Mouse (Mus musculus) lung, postnatal 25 days (tissue): ENCODE data around the gene Apol11a.
A peak's percentile ranks its signal among the peaks of the same experiment; 100 is the strongest.
"Not testable (repeated sequence)": the region's sequence is repeated elsewhere in the genome, so short reads cannot be mapped to it uniquely, and the experiment has no call there.

Source experiments
- DNase-seq: peaks from one replicate; pipeline ENCODE4 v3.0.0; 2022; ENCODE audit warnings: low spot score

Apol11a gene

DNA sequence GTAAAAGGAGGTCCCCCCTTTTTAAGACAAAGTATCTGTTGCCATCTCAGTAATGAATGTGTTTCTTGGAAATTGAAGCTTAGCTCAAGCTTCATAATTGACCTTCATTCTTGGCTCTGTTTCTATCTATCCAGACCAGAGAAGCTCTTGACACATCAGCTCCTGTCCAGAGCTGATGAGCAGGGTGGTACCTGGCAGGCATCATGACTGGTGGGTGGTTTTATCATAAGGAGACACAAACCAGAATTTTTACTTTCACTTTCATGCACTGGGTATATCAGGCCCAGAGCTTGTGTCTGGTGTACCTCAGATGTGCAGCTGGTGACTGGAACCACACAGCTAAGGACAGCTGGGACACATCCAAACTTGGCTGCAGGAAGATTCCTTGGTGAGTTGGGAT is at the start of gene Apol11a:
Gene Apol11a (plus strand): TSS at position 306 of the 400 bp plus-strand sequence.
- DNase-seq = not testable (repeated sequence)

DNA sequence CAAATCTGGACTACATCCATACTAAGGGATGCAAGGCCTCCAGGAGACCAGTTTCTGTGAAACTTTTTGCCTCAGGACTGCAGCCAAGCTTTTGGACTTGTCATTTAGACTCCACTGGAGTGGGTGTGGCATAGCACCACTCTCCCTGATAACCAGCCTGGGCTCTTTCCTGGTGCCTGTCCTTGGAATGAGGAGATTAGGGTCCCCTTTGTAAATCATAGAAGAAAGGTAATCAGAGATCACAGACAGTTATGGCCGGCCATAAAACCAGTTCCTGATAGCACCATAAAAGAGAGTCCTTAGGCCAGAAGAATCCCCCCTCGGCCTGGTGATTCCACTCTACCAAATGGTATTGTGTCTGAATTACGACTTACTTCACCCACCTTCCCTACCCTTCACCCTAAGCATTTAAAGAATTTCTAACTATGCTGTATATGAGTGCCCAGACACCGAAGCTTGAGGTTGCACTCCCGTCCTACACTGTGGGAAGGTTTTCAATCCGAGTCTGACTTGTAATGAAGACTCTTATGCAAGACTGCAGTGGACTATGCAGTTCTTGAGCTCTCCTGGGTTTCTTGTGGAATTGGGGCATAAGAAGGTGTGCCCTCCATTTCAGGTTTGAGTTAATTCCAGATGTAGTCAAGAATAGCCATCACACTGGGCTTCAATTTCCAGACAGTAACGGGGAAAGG is 33.2 kb upstream of the Apol11a start:
- not testable (repeated sequence) for DNase-seq

DNA sequence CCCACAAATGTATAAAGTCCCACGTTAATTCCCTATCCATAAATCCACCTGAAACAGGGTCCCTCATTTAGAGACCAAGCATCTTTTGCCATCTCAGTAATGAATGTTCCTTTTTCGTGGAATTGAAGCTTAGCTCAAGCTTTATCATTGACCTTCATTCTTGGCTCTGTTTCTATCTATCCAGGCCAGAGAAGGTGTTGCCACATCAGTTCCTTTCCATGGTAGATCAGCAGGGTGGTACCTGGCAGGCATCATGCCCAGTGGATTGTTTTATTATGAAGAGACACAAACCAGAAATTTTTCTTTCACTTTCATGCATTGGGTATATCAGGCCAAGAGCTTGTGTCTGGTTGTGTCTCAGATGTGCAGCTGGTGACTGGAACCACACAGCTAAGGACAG is 31.4 kb upstream of the Apol11a start, which contains the start of gene Apol10a:
Gene Apol10a (plus strand): TSS at position 355 of the 400 bp plus-strand sequence.
- not testable (repeated sequence) for DNase-seq

DNA sequence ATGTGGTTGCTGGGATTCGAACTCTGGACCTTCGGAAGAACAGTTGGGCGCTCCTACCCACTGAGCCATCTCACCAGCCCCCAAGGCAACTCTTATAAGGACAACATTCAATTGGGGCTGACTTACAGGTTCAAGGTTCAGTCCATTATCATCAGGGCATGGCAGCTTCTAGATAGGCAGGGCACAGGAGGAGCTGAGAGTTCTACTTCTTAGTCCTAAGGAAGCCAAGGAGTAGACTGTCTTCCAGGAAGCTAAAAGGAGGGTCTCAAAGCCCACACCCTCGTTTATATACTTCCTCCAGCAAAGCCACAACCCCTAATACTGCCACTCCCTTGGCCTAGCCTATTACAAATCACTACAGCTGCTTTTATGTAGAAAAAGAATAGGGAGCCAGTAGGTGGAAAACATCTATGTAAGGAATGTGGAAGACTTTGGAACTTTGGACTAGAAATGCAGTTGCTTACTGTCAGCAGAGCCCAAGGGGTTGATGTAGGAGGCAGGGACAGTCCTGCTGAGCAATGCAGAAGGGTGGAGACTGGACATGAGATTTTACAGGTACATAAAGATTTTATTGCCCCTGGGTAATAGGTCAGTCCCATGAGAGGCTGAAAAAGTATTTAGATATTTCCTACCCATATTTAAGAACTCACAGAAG is 25.8 kb upstream of the Apol11a start:
- DNase-seq = no peak

- DNase-seq = not testable (repeated sequence)
Measured at GRCm38 (mm10) chr15:77493181-77493580, 14.9 kb upstream of the Apol11a start.

DNA sequence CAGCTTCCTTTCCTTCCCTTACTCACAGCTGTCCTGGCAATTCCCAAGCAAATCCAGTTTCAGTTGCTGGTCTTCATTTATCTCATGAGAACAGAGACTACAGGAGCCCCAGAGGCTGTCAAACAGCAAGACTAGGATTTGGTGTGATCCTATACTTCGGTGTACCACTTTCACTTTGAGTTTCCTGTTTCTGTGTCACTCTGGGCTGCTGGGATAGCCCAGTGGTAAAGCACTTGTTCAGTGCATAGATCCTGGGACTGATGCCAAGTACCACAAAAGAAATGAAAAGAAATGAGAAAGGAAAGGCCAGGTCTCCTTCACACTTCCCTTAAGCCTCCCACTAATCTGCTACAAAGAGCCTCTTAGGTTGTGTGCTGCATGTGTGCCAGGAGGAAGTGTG is 13.4 kb upstream of the Apol11a start:
- not testable (repeated sequence) for DNase-seq

- not testable (repeated sequence) for DNase-seq
Measured at GRCm38 (mm10) chr15:77520596-77520995, 12.5 kb downstream of the Apol11a start.

GRCm38 (mm10) chr15:77523186-77523843 is 15.2 kb downstream of the Apol11a start:
- peak; percentile 37 for DNase-seq

- DNase-seq = no peak
Measured at GRCm38 (mm10) chr15:77533216-77533615, 25.1 kb downstream of the Apol11a start, which contains the start of gene Apol7c. Apol7c (minus strand) TSS chr15:77533316.

- DNase-seq = not testable (repeated sequence)
Measured at GRCm38 (mm10) chr15:77539221-77539620, 31.1 kb downstream of the Apol11a start.

- DNase-seq = no peak
Measured at GRCm38 (mm10) chr15:77561792-77562191, 53.7 kb downstream of the Apol11a start, which contains the start of gene 1700025B11Rik. 1700025B11Rik (minus strand) TSS chr15:77561892.

DNA sequence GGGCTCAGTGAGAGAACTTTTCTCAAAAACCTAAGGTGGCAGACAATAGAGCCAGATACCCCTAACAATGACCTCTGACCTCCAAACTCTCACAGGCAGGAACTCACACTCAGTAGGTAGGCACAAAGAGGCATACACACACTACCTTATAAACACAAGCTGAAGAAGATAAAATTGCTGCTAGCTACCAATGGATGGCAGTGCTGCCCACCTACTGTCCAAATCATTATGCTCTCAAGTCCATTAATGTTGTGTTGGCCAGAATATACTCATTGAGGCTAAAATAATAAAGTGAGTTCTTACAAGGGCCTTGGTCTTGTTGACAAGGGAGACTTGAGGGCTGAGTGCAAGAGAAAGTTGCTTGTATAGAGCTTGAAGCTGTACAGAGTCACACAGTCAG is 55.1 kb downstream of the Apol11a start:
- DNase-seq = no peak
